Mouse (Mus musculus) megakaryocyte, embryonic 14.5 days (primary cell): Measurements from ENCODE around the gene Bri3bp.

ENCODE experiments used
- FLI1 ChIP-seq: IDR thresholded peaks from 2 replicates; pipeline ENCODE4 v1.6.1; 2012; ENCODE audit warnings: low read length, inconsistent platforms, mixed read lengths
- GATA1 ChIP-seq: IDR thresholded peaks from 3 replicates; pipeline ENCODE4 v1.6.1; 2012; ENCODE audit warnings: mixed read lengths, low read length, inconsistent platforms, borderline replicate concordance

GRCm38 (mm10) chr5:125480434-125481231 lies 39.3 kb downstream of the Bri3bp start:
- TF ChIP-seq GATA1 (no peak), FLI1 (no peak)
